Mouse (Mus musculus): ENCODE results near the gene B4galnt3.

GRCm38 (mm10) chr6:120246676-120247075, 47.7 kb downstream of the B4galnt3 start:
- TF ChIP-seq POLR2A (IDR thresholded peaks at IDR 0.05; ENCODE audit: borderline replicate concordance, low read depth, low read length): no peak
- TF ChIP-seq CTCF (IDR thresholded peaks at IDR 0.05; ENCODE audit: low read depth, low read length): no peak
